Mouse (Mus musculus) cerebellum, adult 2 months (tissue): ENCODE data around the gene Pdlim1. TPM values are rescaled to one million over a fixed set of nuclear protein-coding genes. Genes with fewer than 3 reads are reported as not detected.

Experiments
- DNase-seq, 2 experiments: peaks; one replicate each; pipeline ENCODE4 v3.0.0; 2021
- H3K27ac ChIP-seq: fragments of 200-500 bp; 2 replicates; pipeline ENCODE4 v1.5.1; 2012; ENCODE audit warnings: low read length, control low read depth, inconsistent platforms; ENCODE audit not compliant: insufficient read depth
- H3K27me3 ChIP-seq: fragments of 200-500 bp; 2 replicates; pipeline ENCODE4 v1.6.1; 2012; ENCODE audit warnings: inconsistent platforms, mild to moderate bottlenecking, low read length, moderate library complexity; ENCODE audit not compliant: control insufficient read depth, insufficient read depth
- H3K4me1 ChIP-seq: fragments of 200-500 bp; 2 replicates; pipeline ENCODE4 v1.6.1; 2011; ENCODE audit warnings: low read length; ENCODE audit not compliant: control insufficient read depth, insufficient read depth
- H3K4me3 ChIP-seq: fragments of 200-500 bp; replicated peaks from 2 replicates; pipeline ENCODE3; 2011; ENCODE audit warnings: mild to moderate bottlenecking, low read depth, low read length, control low read depth; ENCODE audit not compliant: insufficient read depth
- CTCF ChIP-seq: fragments of 200-500 bp; IDR thresholded peaks from 2 replicates; pipeline ENCODE4 v1.5.1; 2011; ENCODE audit warnings: low read depth, mild to moderate bottlenecking, control low read depth, low read length, moderate library complexity, borderline replicate concordance; ENCODE audit not compliant: insufficient read depth
- POLR2A ChIP-seq: fragments of 200-500 bp; IDR thresholded peaks from 2 replicates; pipeline ENCODE4 v1.6.1; 2011; ENCODE audit warnings: low read length, control low read depth, borderline replicate concordance; ENCODE audit not compliant: insufficient read depth
- WGBS: fragments of 180-500 bp; shearing (Covaris S2); methylation state at CpG from one replicate; pipeline ENCODE4 v1.1.7; 2018; 5-methylcytosine and 5-hydroxymethylcytosine counted together
- polyA plus RNA-seq: library from polyadenylated mRNA; depleted of rRNA; stranded (reverse); fragments of >200 nt; gene quantifications from 2 replicates; pipeline ENCODE4 v1.2.3, GENCODE M21; 2012; rRNA removed

Gene Pdlim1
- polyA plus RNA-seq, 1 experiment = 23.2 TPM

DNA sequence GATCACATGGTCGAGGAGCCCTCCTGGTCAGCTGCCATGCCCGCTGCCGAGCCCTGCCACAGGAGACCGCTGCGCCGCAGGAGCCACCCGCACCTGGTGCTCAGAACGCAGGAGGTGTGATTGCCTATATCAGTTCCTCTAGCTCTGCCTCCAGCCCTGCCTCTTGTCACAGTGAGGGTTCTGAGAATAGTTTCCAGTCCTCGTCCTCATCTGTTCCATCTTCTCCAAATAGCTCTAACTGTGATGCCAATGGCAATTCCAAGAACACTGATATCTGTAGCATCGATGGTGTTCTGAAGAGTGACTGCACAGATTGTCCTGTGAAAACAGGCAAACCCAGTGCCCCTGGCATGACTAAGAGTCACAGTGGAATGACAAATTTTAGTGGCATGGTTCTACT lies 81.0 kb downstream of the Pdlim1 start:
- Histone ChIP-seq H3K27ac (no peak overlapping the region), H3K4me3 (no peak overlapping the region), H3K27me3 (no peaks in the 10 kb centered on the region), H3K4me1 (no peaks in the 10 kb centered on the region)
- DNase-seq = no peak
- TF ChIP-seq CTCF (no peak), POLR2A (no peak)
- 90% methylated on average over 10 of the region's 10 CpGs for WGBS

DNA sequence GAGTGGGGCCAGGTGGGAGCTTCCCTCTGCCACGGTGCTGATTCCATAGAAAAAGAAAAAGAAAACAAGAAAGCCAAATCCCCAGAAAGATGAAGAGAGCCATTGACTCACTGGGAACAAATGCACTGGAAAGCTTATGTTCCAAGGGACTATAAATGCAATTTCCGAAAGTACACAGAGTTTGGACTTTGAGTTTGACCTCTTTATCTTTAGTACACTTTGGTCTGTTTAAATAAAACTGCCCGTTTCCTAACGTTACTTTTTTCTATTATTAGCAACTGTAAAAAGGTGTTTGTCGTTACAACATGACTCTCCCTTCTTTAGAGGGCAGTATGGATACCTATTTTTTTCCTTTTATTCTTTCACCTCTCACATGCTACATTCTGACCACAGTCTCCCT lies 84.5 kb downstream of the Pdlim1 start, which contains the start of gene Cyp2c70:
Gene Cyp2c70, minus strand, starts transcription at position 174 of the 400 bp plus-strand sequence.
- 78% methylated on average over 5 of the region's 5 CpGs for WGBS
- Histone ChIP-seq H3K27me3 (no peaks in the 10 kb centered on the region), H3K4me1 (no peaks in the 10 kb centered on the region), H3K27ac (no peak within 1 kb of the TSS), H3K4me3 (no peak within 1 kb of the TSS)
- no peak for TF ChIP-seq POLR2A
- no peak for TF ChIP-seq CTCF
- no peak for DNase-seq

DNA sequence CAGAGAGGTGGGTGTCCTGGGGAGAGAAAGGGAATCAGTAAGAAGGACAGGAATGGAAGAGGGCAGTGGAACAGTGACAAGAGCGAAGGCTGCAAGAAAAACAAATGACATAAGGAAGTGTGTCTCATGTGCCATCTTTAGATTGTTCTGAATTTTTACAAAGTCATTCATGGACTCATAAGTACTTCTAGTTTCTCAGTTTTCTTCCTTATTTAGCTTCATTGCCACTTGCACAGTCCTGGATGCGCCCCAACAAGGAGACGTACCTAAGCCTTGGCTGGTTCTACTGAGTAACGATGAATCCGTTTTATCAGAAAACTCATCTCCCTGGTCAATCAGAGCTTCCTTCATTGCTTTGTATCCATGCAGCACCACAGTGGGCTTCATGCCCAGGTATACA lies 88.0 kb downstream of the Pdlim1 start:
- TF ChIP-seq POLR2A (no peak), CTCF (no peak)
- DNase-seq = no peak
- H3K4me1 ChIP-seq = no peaks in the 10 kb centered on the region
- H3K27me3 ChIP-seq = no peaks in the 10 kb centered on the region
- no peak overlapping the region for H3K4me3 ChIP-seq
- 92% methylated on average over 5 of the region's 5 CpGs for WGBS
- H3K27ac ChIP-seq = no peak overlapping the region

DNA sequence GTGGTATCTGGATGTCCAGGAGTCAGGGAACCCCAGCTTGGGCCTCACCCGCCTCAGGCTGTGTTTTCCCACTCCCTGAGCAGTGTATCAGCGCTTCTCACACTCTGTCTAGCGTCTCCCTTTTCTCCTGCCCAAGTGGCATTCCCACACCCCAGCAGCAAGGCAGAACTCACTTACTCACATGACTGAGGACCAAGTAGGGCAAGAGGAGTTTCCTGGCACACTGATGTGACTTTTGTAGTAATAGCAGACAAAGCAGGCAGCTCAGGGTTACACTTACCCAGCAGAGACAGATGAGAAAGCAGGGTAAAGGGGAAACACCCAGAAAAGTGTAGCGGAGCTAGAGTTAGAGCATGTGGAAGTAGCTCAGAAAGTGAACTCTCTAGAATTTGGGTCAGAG lies 93.3 kb downstream of the Pdlim1 start:
- H3K27ac ChIP-seq = no peak overlapping the region
- H3K27me3 ChIP-seq = no peaks in the 10 kb centered on the region
- no peak for DNase-seq
- 77% methylated on average over 4 of the region's 4 CpGs for WGBS
- no peak overlapping the region for H3K4me3 ChIP-seq
- TF ChIP-seq POLR2A (no peak), CTCF (no peak)
- no peaks in the 10 kb centered on the region for H3K4me1 ChIP-seq

Other genes starting within 250 kb of the Pdlim1 start
- not detected in 2 replicates for gene Cyp2c54, start 198.0 kb downstream of the Pdlim1 start, polyA plus RNA-seq
- gene Cyp2c50, start 182.2 kb downstream of the Pdlim1 start, polyA plus RNA-seq = not detected in 2 replicates
- gene Cyp2c70, start 84.5 kb downstream of the Pdlim1 start, polyA plus RNA-seq = not detected in 2 replicates
- gene Sorbs1, start 241.9 kb upstream of the Pdlim1 start, polyA plus RNA-seq = 79.3 and 92.5 TPM in 2 replicates